Mouse (Mus musculus) lung, postnatal 10 days (tissue): ENCODE results near the gene Olfr324.

Source experiments
- DNase-seq: peaks from one replicate; pipeline ENCODE4 v3.0.0; 2021

Olfr324 gene

DNA sequence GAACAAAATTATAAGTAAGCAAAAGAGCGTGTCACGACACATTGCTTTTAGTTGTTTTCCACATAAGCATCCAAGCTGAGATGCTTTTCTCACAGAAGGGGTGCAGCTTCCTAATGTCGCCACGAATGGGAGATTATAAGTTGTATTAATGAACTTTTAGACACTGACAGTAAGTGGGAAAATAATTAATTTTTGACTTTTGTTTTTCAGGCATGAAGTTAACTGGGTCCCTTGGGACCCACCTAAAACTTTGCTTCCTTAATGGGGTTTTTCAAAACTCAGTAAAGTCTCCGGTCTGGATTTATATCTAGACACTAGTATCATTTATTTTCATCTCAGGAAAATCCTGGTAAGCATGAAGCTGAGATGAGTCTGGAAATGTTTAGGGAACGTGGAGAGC, at the start of gene Olfr324:
Olfr324 (plus strand) TSS at position 301 of the 400 bp plus-strand sequence.
- no peak for DNase-seq

GRCm38 (mm10) chr11:58546322-58546721, 48.6 kb upstream of the Olfr324 start, which contains the start of gene Olfr329-ps:
Gene Olfr329-ps (minus strand): TSS chr11:58546422.
- DNase-seq: no peak

- no peak for DNase-seq
Observed at GRCm38 (mm10) chr11:58555536-58555935, 39.4 kb upstream of the Olfr324 start, which contains the start of gene Olfr328. Gene Olfr328 (minus strand): TSS chr11:58555636.

GRCm38 (mm10) chr11:58570405-58570804, 24.5 kb upstream of the Olfr324 start, which contains the start of gene Olfr224:
Gene Olfr224 (minus strand): TSS chr11:58570553.
- no peak for DNase-seq

GRCm38 (mm10) chr11:58577430-58577829, 17.5 kb upstream of the Olfr324 start, which contains the start of gene Olfr325:
Gene Olfr325 (plus strand): TSS chr11:58577730.
- no peak for DNase-seq

GRCm38 (mm10) chr11:58578636-58579035, 16.3 kb upstream of the Olfr324 start:
- DNase-seq: no peak

GRCm38 (mm10) chr11:58587898-58588348, 7.0 kb upstream of the Olfr324 start:
- DNase-seq: peak; percentile 41

DNA sequence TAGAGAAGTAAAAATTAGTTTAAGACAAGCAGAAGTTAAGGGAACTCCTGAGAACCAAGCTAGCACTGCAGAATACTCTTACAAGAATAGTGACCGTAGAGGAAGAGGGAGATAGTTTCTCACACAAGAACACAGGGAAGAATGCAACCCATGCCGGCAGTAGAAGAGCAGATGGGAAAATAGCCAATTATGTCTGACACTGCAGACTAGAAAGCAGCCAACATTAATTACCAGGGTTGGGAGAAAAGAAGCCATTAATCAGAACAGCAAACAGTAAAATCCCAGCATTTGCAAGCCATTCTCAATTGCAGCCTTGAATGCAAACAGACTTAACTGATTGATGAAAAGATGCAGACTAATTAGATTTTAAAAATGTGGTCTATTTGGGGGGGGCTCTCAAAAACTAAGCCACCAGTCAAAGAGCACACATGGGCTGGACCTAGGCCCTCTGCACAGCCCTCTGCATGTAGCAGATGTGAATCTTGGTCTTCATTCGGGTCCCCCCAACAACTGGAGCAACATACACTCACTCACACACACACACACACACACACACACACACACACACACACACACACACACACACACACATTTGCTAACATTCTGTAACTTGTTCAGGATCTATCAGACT, 6.2 kb upstream of the Olfr324 start:
- no peak for DNase-seq

DNA sequence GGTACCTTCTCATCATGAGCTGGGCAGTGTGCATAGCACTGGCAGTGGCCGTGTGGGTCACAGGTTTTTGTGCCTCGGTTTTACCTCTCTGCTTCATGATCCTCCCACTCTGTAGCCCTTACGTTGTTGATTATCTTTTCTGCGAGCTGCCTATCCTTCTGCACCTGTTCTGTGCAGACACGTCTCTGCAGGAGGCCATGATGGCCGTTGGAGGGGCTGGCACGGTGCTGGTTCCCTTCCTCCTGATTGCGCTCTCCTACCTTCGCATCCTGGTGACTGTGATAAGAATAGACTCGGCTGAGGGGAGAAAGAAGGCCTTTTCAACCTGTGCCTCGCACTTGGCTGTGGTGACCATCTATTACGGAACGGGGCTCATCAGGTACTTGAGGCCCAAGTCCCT, 2.9 kb downstream of the Olfr324 start:
- no peak for DNase-seq

DNA sequence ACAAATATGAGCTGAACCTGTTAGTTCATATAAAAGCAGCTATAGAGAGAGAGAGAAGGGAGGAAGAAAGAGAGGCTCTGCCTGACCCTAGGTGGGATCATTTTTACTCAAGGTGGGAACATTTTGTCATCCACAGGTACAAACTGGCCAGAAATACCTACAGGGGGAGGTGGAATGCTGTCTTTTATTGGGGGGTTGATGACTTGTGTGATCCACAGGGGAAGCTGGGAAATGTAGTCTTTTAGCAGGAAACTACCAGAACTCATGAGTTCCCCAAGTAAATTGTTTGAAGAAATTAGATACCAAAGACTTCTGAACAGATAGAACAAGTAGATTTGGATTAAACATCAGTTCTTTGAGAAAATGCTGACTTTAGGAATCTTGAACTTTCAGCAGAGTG, 7.1 kb downstream of the Olfr324 start:
- DNase-seq: no peak

DNA sequence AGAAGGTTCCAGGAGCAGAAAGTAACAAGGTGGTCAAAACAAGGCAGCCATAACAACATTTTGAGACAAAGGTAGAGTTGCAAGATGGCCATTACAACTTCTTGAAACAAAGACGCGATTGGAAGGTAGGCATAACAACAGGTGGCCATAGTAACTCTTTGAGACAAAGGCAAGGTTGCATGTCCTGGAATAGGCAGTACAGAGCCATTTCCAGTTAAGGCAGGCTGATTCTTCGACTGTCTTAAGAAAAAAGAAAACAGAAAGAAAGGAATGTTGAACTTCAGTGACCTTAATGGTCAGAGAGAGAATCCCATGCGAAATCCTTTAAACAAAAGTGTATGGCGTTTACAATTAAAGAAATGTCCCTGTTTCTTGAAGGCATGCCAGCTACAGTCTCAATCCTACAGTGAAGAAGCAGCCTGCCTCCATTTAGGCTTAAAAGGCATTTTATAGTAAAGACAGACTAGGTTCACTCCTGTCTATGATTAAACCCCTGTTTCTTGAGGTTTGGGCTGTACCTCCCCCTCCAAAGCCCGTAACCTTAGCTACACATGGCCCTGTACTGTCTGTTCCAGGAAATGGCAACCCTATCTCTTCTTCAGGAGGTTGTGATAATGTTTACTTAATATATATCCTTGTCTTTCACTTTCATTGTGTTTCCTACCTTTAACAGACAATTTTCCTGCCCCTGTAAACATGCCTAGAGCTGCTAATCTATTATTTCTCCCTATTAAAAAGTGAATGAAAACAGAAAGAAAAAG, 8.1 kb downstream of the Olfr324 start:
- DNase-seq: no peak

GRCm38 (mm10) chr11:58604688-58605087, 9.8 kb downstream of the Olfr324 start:
- DNase-seq: no peak

DNA sequence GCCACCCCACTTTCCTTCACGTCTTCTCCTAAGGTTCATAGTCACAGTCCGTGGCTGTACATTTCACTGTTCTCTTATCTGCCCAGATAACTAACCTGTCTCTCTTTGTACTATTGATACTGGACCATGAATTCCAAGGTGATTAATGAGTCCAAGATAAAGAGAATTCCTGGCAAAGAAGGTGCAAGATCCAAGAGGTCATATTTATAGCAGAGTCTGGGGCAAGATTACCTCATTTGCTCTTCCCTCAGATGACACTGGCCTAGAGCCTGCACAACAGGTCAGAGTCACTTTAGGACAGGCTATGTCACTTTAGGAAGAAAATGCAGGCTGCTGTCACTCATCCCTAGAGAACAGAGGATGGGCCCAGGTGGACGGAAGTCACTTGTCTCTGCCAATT, 10.3 kb downstream of the Olfr324 start:
- DNase-seq: no peak

GRCm38 (mm10) chr11:58606177-58606919, 11.4 kb downstream of the Olfr324 start:
- no peak for DNase-seq

- no peak for DNase-seq
Observed at GRCm38 (mm10) chr11:58607030-58607429, 12.1 kb downstream of the Olfr324 start.

DNA sequence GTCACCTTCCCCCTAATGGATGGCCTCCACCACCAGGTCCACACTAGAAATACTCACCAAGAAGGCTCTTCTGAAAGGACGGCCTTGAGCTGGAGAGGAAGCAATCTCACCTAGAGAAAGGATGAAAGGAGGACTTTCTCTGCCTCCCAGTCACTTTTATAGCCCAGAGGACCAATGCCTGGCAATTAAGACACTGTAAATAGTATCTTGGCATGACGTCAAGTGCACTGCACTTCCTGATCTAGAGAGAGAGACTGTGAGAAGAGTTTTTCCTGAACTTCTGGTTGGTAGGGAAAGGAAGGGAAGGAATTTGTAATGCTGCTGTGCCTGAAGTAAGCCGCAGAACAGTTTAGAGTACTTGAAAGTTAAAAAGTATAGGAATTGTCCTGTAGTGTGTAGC, 18.4 kb downstream of the Olfr324 start:
- no peak for DNase-seq

DNA sequence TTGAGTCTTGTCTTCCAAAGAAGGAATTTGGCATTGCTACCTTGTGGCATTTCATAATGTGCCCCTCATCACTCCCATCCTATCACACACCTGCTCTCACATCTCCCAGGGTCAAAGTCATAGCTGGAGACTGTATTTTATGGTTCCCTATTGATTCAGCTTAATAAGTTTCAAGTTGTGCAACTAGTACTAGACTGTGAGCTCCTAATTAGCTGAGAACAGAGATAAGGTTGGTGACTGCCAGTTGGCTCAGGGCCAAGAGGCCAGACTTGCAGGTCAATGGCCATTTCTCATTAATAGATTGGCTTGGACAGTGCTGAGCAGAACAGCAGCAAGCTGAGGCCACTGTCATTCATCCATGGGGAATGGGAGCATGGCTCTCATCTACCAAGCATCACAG, 19.6 kb downstream of the Olfr324 start:
- peak; percentile 32 for DNase-seq

GRCm38 (mm10) chr11:58615975-58616374, 21.1 kb downstream of the Olfr324 start, which contains the start of gene 2210407C18Rik:
Gene 2210407C18Rik (minus strand): TSS chr11:58616075.
- DNase-seq: no peak

GRCm38 (mm10) chr11:58618369-58618768, 23.5 kb downstream of the Olfr324 start:
- no peak for DNase-seq

- no peak for DNase-seq
Observed at GRCm38 (mm10) chr11:58618793-58619192, 23.9 kb downstream of the Olfr324 start.

DNA sequence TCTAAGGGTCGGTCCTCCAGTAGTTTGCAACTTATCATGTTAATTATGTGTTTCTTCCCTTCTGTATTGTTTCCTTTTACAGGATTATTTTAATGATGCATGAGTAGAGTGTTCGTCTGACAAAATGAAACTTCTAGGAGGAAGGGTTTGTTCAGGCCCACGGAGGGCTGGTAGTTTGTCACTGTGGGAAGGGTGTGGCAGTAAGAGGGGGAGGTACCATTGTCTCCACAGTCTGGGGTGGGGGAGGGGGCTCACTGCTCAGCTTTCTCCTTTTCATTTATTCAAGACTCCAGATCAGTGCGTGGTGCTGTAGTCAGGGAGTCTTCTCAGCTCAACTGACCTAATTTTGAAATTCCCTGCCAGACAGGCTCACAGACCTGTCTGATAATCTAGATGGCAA, 31.2 kb downstream of the Olfr324 start:
- no peak for DNase-seq

GRCm38 (mm10) chr11:58630401-58630800, 35.5 kb downstream of the Olfr324 start, which contains the start of gene Olfr323:
Gene Olfr323 (minus strand): TSS chr11:58630501.
- DNase-seq: no peak

DNA sequence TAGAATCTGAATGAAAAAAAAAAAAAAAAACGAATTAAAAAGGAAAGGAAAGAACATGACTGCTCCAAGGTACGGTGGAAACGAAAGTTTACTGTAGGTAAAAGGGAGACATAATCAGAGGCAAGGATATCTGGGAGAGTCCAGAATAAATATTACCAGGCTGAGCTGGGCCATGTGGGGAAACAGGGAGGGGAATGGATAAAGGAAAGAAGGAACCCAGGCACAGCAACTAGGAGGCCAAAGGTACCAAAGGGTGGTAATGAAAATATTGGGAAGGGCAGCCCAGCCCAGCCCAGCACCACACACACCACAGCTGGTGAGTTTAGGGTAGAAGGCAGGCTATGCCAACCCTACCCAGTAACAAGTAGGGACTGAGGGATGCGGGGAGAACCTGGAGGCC, 40.0 kb downstream of the Olfr324 start:
- DNase-seq: no peak
